Comparison of ENCODE assay signal across 30 mouse cellular contexts in the genomic region with DNA sequence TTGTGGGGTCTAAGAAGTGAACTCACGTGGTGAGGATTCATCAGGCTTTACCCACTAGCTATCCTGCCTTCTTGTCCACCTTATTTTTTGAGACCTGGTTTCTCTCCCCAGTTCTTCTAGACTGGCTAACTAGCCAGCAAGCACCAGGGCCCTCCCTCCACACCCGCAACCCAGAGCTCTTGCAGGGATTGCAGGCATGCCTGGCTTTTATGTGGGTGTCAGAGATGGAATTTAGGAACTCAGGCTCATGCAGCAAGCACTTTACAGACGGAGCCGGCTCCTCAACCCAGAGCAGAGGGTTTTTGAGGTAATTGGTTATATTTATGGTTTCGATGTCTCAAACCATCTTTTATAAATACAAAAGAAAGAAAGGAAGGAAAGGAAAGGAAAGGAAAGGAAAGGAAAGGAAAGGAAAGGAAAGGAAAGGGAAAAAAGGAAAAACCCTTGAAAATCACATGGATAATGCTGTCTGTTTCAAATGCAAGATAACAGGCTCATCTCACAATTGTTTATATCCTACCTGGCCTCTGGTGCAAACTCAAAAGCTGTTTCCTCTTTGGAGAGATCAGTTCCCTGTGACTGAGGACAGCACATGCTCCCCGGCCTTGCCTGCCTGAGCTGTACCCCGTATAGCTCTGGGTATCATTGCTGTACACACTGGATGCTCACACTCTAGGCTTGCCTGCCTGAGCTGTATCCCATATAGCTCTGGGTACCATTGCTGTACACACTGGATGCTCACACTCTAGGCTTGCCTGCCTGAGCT. TPM values are rescaled to one million over a fixed set of nuclear protein-coding genes. Genes with fewer than 3 reads are reported as not detected.
DNase-seq lines count a peak whose midpoint lies in the region; ATAC-seq and TF ChIP-seq lines count a peak whose summit lies in the region.
"Had no signal": no experiment of that assay in that cellular context is flagged by ENCODE, and none has a peak within 500 bp of the region (broad histone marks: within the 10 kb centered on the region; RNA-seq: fewer than 3 reads in every experiment).

No protein-coding gene starts in this region.

- ATAC-seq in CD4-positive, CD25-positive, alpha-beta regulatory T cell, adult 4 months, result no peak
- ATAC-seq: forebrain, embryonic 16.5 days; inflammation-experienced regulatory T-cells, adult 6 months; midbrain, embryonic 15.5 days had no signal

- no peak overlapping the region for H3K4me3 ChIP-seq in cerebellum, adult 2 months (replicated peaks; ENCODE audit: insufficient read depth, low read depth, low read length)
- no peak overlapping the region for H3K4me3 ChIP-seq in heart, embryonic 10.5 days
- H3K4me3 ChIP-seq: embryonic facial prominence, embryonic 10.5 days; embryonic facial prominence, embryonic 15.5 days; heart, embryonic 13.5 days; hindbrain, embryonic 10.5 days; hindbrain, embryonic 15.5 days; left cerebral cortex, adult 2 months; limb, embryonic 13.5 days; midbrain, embryonic 15.5 days; stomach, embryonic 15.5 days had no signal

- TF ChIP-seq POLR2A in cerebellum, adult 2 months (IDR thresholded peaks at IDR 0.05; ENCODE audit: borderline replicate concordance, insufficient read depth, low read length), result no peak

- DNase-seq in cerebellum, adult 2 months, result no peak
- no peak for DNase-seq in cerebellum, adult 9-11 months
- no peak for DNase-seq in heart, embryonic 10.5 days (ENCODE audit: low spot score)
- DNase-seq in heart, postnatal 4 days, result no peak
- peak; percentile 42 for DNase-seq in right cerebral cortex, adult 18-20 months
- DNase-seq in right cerebral cortex, postnatal 10 days (ENCODE audit: low spot score in 2 of 2), result no peak
- no peak for DNase-seq in spleen, adult 12 weeks (ENCODE audit: low spot score)
- DNase-seq: adrenal gland, postnatal 25 days; cerebellum, adult 18-20 months; cerebellum, postnatal 25 days; gastrocnemius, postnatal 14 days; heart, adult 11 months; heart, postnatal 10 days; kidney, adult 11 months; kidney, postnatal 14 days; lung, adult 2 months; lung, postnatal 10 days; right cerebral cortex, postnatal 4 days had no signal

- H3K9me3 ChIP-seq in heart, embryonic 10.5 days, result no peaks in the 10 kb centered on the region
- H3K9me3 ChIP-seq: embryonic facial prominence, embryonic 10.5 days; embryonic facial prominence, embryonic 15.5 days; heart, embryonic 13.5 days; hindbrain, embryonic 10.5 days; hindbrain, embryonic 15.5 days; limb, embryonic 13.5 days; midbrain, embryonic 15.5 days; stomach, embryonic 15.5 days had no signal

- no peaks in the 10 kb centered on the region for H3K36me3 ChIP-seq in heart, embryonic 10.5 days
- H3K36me3 ChIP-seq: embryonic facial prominence, embryonic 10.5 days; embryonic facial prominence, embryonic 15.5 days; heart, embryonic 13.5 days; hindbrain, embryonic 10.5 days; hindbrain, embryonic 15.5 days; limb, embryonic 13.5 days; midbrain, embryonic 15.5 days; stomach, embryonic 15.5 days had no signal

- peak overlapping the region; percentile 25 for H3K27ac ChIP-seq in cerebellum, adult 2 months (ENCODE audit: insufficient read depth, low read length)
- H3K27ac ChIP-seq in heart, embryonic 10.5 days, result peak overlapping the region; percentile 75
- H3K27ac ChIP-seq: embryonic facial prominence, embryonic 15.5 days; heart, embryonic 13.5 days; hindbrain, embryonic 15.5 days; left cerebral cortex, adult 2 months; limb, embryonic 13.5 days; midbrain, embryonic 15.5 days; stomach, embryonic 15.5 days had no signal

- H3K4me1 ChIP-seq in cerebellum, adult 2 months (ENCODE audit: control insufficient read depth, insufficient read depth, low read length), result peaks cover 50% of the 10 kb centered on the region
- H3K4me1 ChIP-seq in heart, embryonic 10.5 days, result peaks cover 61% of the 10 kb centered on the region
- H3K4me1 ChIP-seq: hindbrain, embryonic 15.5 days; midbrain, embryonic 15.5 days; stomach, embryonic 15.5 days had no signal

- 70% methylated on average over 7 of the region's 7 CpGs for WGBS in cerebellum, adult 2 months
- WGBS in heart, embryonic 10.5 days, result 71% methylated on average over 7 of the region's 7 CpGs

- no peaks in the 10 kb centered on the region for H3K27me3 ChIP-seq in cerebellum, adult 2 months (ENCODE audit: control insufficient read depth, insufficient read depth, low read length)
- H3K27me3 ChIP-seq in heart, embryonic 10.5 days (ENCODE audit: insufficient read depth, poor library complexity, severe bottlenecking), result no peaks in the 10 kb centered on the region
- H3K27me3 ChIP-seq: embryonic facial prominence, embryonic 15.5 days; heart, embryonic 13.5 days; hindbrain, embryonic 15.5 days; limb, embryonic 13.5 days; midbrain, embryonic 15.5 days had no signal

- no peak for TF ChIP-seq CTCF in cerebellum, adult 2 months (IDR thresholded peaks at IDR 0.05; ENCODE audit: borderline replicate concordance, insufficient read depth, low read depth, low read length)

RNA-seq across cellular contexts. Expression of gene Sptb, which starts 41.5 kb away (rescaled TPM):
- 101 and 111 TPM in 2 replicates for polyA plus RNA-seq in cerebellum, adult 2 months (2012; rRNA removed)
- polyA plus RNA-seq in heart, embryonic 10.5 days (2016; fragmentation: Nextera tagmentation; extraction: Ambion mirVana), result 11.5 and 17.4 TPM in 2 replicates
- total RNA-seq in heart, postnatal 4 days (2021), result 10 to 100 TPM; 62.2 to 62.6 TPM
- polyA plus RNA-seq in CD4-positive, CD25-positive, alpha-beta regulatory T cell, adult 4 months (2017; shearing (Covaris generic)), result under 1 TPM; 0.23 to 0.44 TPM
